ENCODE assay signal across 9 mouse cellular contexts in the genomic region with DNA sequence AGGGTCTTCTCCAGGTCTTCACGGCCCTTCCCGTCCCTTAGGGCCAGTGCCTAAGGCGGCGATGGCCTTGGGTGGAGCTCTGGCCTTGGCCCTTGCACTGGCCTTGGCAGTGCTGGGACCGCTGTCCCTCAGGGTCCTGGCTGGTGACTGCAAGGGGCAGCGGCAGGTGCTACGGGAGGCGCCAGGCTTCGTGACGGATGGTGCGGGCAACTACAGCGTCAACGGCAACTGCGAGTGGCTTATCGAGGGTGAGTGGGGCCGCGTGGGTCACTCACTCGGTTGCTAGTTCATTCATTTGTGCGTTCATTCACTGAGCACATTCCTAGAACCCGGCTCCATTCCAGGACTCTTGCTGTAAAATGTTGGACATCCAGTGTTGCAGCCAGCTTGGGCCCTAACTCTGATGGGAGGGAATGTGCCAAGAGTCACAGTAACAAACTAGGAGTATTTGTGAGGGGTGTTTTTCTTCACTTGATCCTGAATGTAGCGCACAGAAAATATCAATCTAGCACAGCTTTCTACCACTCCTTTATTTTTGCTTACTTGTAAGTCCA. TPM values are rescaled to one million over a fixed set of nuclear protein-coding genes. Genes with fewer than 3 reads are reported as not detected.
DNase-seq lines count a peak whose midpoint lies in the region; ATAC-seq and TF ChIP-seq lines count a peak whose summit lies in the region.
"Had no signal": no experiment of that assay in that cellular context is flagged by ENCODE, and none has a peak within 500 bp of the region (broad histone marks: within the 10 kb centered on the region; RNA-seq: fewer than 3 reads in every experiment).

No protein-coding gene starts in this region.

- H3K4me2 ChIP-seq in hindbrain, embryonic 12.5 days (replicated peaks): peak overlapping the region; percentile 92
- peak overlapping the region; percentile 77 for H3K4me2 ChIP-seq in lung, postnatal 0 days (replicated peaks; ENCODE audit: low read depth, low read length)

- H3K4me3 ChIP-seq in testis, adult 2 months (ENCODE audit: control insufficient read depth, low read depth, low read length): peak overlapping the region; percentile 81
- H3K4me3 ChIP-seq in hindbrain, embryonic 12.5 days: peak overlapping the region; percentile 51
- peak overlapping the region; percentile 50 for H3K4me3 ChIP-seq in lung, postnatal 0 days (ENCODE audit: low read depth, low read length)

- peak overlapping the region; percentile 85 for H3K9ac ChIP-seq in hindbrain, embryonic 12.5 days
- H3K9ac ChIP-seq in lung, postnatal 0 days (replicated peaks; ENCODE audit: low read depth): peak overlapping the region; percentile 60

- no peak for TF ChIP-seq POLR2A in testis, adult 2 months (IDR thresholded peaks at IDR 0.05; ENCODE audit: control insufficient read depth, low read depth, low read length)

- H3K27ac ChIP-seq in testis, adult 2 months (ENCODE audit: control insufficient read depth, insufficient read depth, low read depth, low read length): peak overlapping the region; percentile 53
- peak overlapping the region; percentile 87 for H3K27ac ChIP-seq in hindbrain, embryonic 12.5 days
- peak overlapping the region; percentile 70; the same call in 1 of the 2 replicates for H3K27ac ChIP-seq in lung, postnatal 0 days (ENCODE audit: low read length)

- no peaks in the 10 kb centered on the region for H3K9me3 ChIP-seq in hindbrain, embryonic 12.5 days (replicated peaks)
- no peaks in the 10 kb centered on the region for H3K9me3 ChIP-seq in lung, postnatal 0 days (ENCODE audit: low read length)

- H3K36me3 ChIP-seq in testis, adult 2 months (ENCODE audit: control insufficient read depth, insufficient read depth, low read length): no peaks in the 10 kb centered on the region
- no peaks in the 10 kb centered on the region for H3K36me3 ChIP-seq in hindbrain, embryonic 12.5 days
- H3K36me3 ChIP-seq in lung, postnatal 0 days (ENCODE audit: insufficient read depth, low read length): no peaks in the 10 kb centered on the region

- H3K4me1 ChIP-seq in testis, adult 2 months (ENCODE audit: control insufficient read depth, insufficient read depth, low read length): peaks cover 29% of the 10 kb centered on the region
- peaks cover 37% of the 10 kb centered on the region for H3K4me1 ChIP-seq in hindbrain, embryonic 12.5 days
- H3K4me1 ChIP-seq in lung, postnatal 0 days (ENCODE audit: insufficient read depth, low read depth, low read length): peaks cover 14% of the 10 kb centered on the region

- peak; percentile 50 to 53 for DNase-seq in adrenal gland, adult 18-20 months (ENCODE audit: low spot score in 2 of 2)
- no peak for DNase-seq in adrenal gland, postnatal 4 days (ENCODE audit: low spot score in 2 of 2)
- DNase-seq in testis, postnatal 10 days (ENCODE audit: low spot score): no peak
- no peak for DNase-seq in lung, postnatal 0 days (ENCODE audit: low spot score)
- DNase-seq in c-Kit-positive CD71-positive TER-119-positive erythroid progenitor cells, embryonic 14.5 days (ENCODE audit: low spot score): no peak
- DNase-seq in urinary bladder, adult 2 months (ENCODE audit: low spot score): no peak

- no peaks in the 10 kb centered on the region; the same call in 1 of the 2 replicates for H3K27me3 ChIP-seq in testis, adult 2 months (ENCODE audit: control insufficient read depth, insufficient read depth, low read length)
- peaks cover 33% of the 10 kb centered on the region for H3K27me3 ChIP-seq in hindbrain, embryonic 12.5 days
- H3K27me3 ChIP-seq in lung, postnatal 0 days (replicated peaks; ENCODE audit: insufficient read depth, low read length): peaks cover 26% of the 10 kb centered on the region; the same call in 1 of the 2 replicates

- no peak for TF ChIP-seq CTCF in testis, adult 2 months (IDR thresholded peaks at IDR 0.05; ENCODE audit: control insufficient read depth, insufficient read depth, insufficient replicate concordance, low read depth, low read length)
- TF ChIP-seq CTCF in lung, postnatal 0 days (IDR thresholded peaks at IDR 0.05): no peak

- ATAC-seq in hindbrain, embryonic 12.5 days (ENCODE audit: low FRiP score): no peak
- ATAC-seq in lung, postnatal 0 days: no peak

- no peak for TF ChIP-seq EP300 in lung, postnatal 0 days (IDR thresholded peaks at IDR 0.05)

- 16% methylated on average over 21 of the region's 21 CpGs for WGBS in hindbrain, embryonic 12.5 days
- 14% methylated on average over 21 of the region's 21 CpGs for WGBS in lung, postnatal 0 days

RNA-seq across cellular contexts. Expression of a gene that starts 0.6 kb away (rescaled TPM):
- total RNA-seq in adrenal gland, adult 18-20 months (2021): 10 to 100 TPM; 37.8 to 47.0 TPM
- total RNA-seq in adrenal gland, postnatal 4 days (2021): 10 to 100 TPM; 51.4 to 55.6 TPM
- polyA plus RNA-seq in testis, adult 2 months (2012; rRNA removed): 13.0 and 17.0 TPM in 2 replicates
- polyA plus RNA-seq in hindbrain, embryonic 12.5 days (2016; fragmentation: Nextera tagmentation; extraction: Ambion mirVana): 20.9 and 23.0 TPM in 2 replicates
- 5.6 and 6.3 TPM in 2 replicates for polyA plus RNA-seq in lung, postnatal 0 days (2015; fragmentation: Nextera tagmentation; extraction: Ambion mirVana)
- polyA plus RNA-seq in urinary bladder, adult 2 months (2012; rRNA removed): 21.5 and 28.4 TPM in 2 replicates

RNA-seq across cellular contexts. Expression of a gene that starts 11.6 kb away (rescaled TPM):
- total RNA-seq in adrenal gland, adult 18-20 months (2021): 1 to 10 TPM; 2.5 to 2.9 TPM
- total RNA-seq in adrenal gland, postnatal 4 days (2021): 1 to 10 TPM; 4.0 to 5.4 TPM
- 1.3 TPM in 2 replicates for polyA plus RNA-seq in testis, adult 2 months (2012; rRNA removed)
- 24.3 and 25.9 TPM in 2 replicates for polyA plus RNA-seq in hindbrain, embryonic 12.5 days (2016; fragmentation: Nextera tagmentation; extraction: Ambion mirVana)
- 0.08 TPM in 1 of 2 replicates, not detected in the other for polyA plus RNA-seq in lung, postnatal 0 days (2015; fragmentation: Nextera tagmentation; extraction: Ambion mirVana)
- polyA plus RNA-seq in urinary bladder, adult 2 months (2012; rRNA removed): 0.06 and 0.11 TPM in 2 replicates
- polyA plus RNA-seq: gonadal fat pad, adult 2 months had no signal

RNA-seq across cellular contexts. Expression of a gene that starts 16.3 kb away (rescaled TPM):
- not detected for total RNA-seq in adrenal gland, adult 18-20 months (2021)
- total RNA-seq in adrenal gland, postnatal 4 days (2021): not detected
- 83.0 and 90.6 TPM in 2 replicates for polyA plus RNA-seq in testis, adult 2 months (2012; rRNA removed)
- polyA plus RNA-seq in hindbrain, embryonic 12.5 days (2016; fragmentation: Nextera tagmentation; extraction: Ambion mirVana): 0.87 and 1.1 TPM in 2 replicates
- polyA plus RNA-seq in lung, postnatal 0 days (2015; fragmentation: Nextera tagmentation; extraction: Ambion mirVana): not detected in 2 replicates
- 0.06 TPM in 1 of 2 replicates, not detected in the other for polyA plus RNA-seq in urinary bladder, adult 2 months (2012; rRNA removed)

RNA-seq across cellular contexts. Expression of a gene that starts 19.7 kb away (rescaled TPM):
- total RNA-seq in adrenal gland, adult 18-20 months (2021): 10 to 100 TPM; 23.3 to 30.4 TPM
- 10 to 100 TPM; 62.9 to 70.0 TPM for total RNA-seq in adrenal gland, postnatal 4 days (2021)
- polyA plus RNA-seq in testis, adult 2 months (2012; rRNA removed): 37.1 and 44.4 TPM in 2 replicates
- 391 and 405 TPM in 2 replicates for polyA plus RNA-seq in hindbrain, embryonic 12.5 days (2016; fragmentation: Nextera tagmentation; extraction: Ambion mirVana)
- polyA plus RNA-seq in lung, postnatal 0 days (2015; fragmentation: Nextera tagmentation; extraction: Ambion mirVana): 83.8 and 87.1 TPM in 2 replicates
- 40.1 and 48.5 TPM in 2 replicates for polyA plus RNA-seq in urinary bladder, adult 2 months (2012; rRNA removed)

RNA-seq across cellular contexts. Expression of a gene that starts 50.0 kb away (rescaled TPM):
- total RNA-seq in adrenal gland, adult 18-20 months (2021): 100 to 1,000 TPM in 1 of 2 experiments, 10 to 100 TPM in 1; 96.8 to 123 TPM
- 100 to 1,000 TPM; 162 to 174 TPM for total RNA-seq in adrenal gland, postnatal 4 days (2021)
- polyA plus RNA-seq in testis, adult 2 months (2012; rRNA removed): 41.8 and 42.1 TPM in 2 replicates
- 41.1 and 42.4 TPM in 2 replicates for polyA plus RNA-seq in hindbrain, embryonic 12.5 days (2016; fragmentation: Nextera tagmentation; extraction: Ambion mirVana)
- 26.5 and 31.9 TPM in 2 replicates for polyA plus RNA-seq in lung, postnatal 0 days (2015; fragmentation: Nextera tagmentation; extraction: Ambion mirVana)
- polyA plus RNA-seq in urinary bladder, adult 2 months (2012; rRNA removed): 30.8 and 58.8 TPM in 2 replicates

Comparison
In these comparisons a context has a peak if more than half of its experiments do, and no peak if none do; other contexts are left out.
1. DNase-seq: peak in adrenal gland, adult 18-20 months (2 of 2); none in adrenal gland, postnatal 4 days (0 of 2), testis, postnatal 10 days (single experiment), lung, postnatal 0 days (single experiment), c-Kit-positive CD71-positive TER-119-positive erythroid progenitor cells, embryonic 14.5 days (single experiment) and urinary bladder, adult 2 months (single experiment).
2. RNA of a gene that starts 11.6 kb away (polyA plus RNA-seq): 24.3 to 25.9 TPM in hindbrain, embryonic 12.5 days; 1.3 TPM in testis, adult 2 months, 0.06 to 0.11 TPM in urinary bladder, adult 2 months and 0.08 TPM in lung, postnatal 0 days; every median in the first group is over 10 times any median in the second.
3. RNA of a gene that starts 16.3 kb away (polyA plus RNA-seq): 83.0 to 90.6 TPM in testis, adult 2 months; 0.87 to 1.1 TPM in hindbrain, embryonic 12.5 days, not detected in lung, postnatal 0 days and 0.06 TPM in urinary bladder, adult 2 months; every median in the first group is over 10 times any median in the second.
4. Peak in every context shown above with its lines, with median percentiles within 50 percentile points of each other: H3K27ac ChIP-seq and H3K4me3 ChIP-seq.